Mouse (Mus musculus): Measurements from ENCODE around the gene Tomm40l.

- TF ChIP-seq CTCF (IDR thresholded peaks at IDR 0.05; ENCODE audit: low read depth) (0 out of 2 replicates have a peak, but pooled peaks have one; percentile 10), EP300 (IDR thresholded peaks at IDR 0.05; ENCODE audit: low read depth) (no peak)
Measured at GRCm38 (mm10) chr1:171269848-171270572, 47.7 kb upstream of the Tomm40l start, which contains the start of gene B4galt3.

Data from liver, postnatal 0 days (tissue).